ENCODE assay signal across 24 mouse cellular contexts in the genomic region with DNA sequence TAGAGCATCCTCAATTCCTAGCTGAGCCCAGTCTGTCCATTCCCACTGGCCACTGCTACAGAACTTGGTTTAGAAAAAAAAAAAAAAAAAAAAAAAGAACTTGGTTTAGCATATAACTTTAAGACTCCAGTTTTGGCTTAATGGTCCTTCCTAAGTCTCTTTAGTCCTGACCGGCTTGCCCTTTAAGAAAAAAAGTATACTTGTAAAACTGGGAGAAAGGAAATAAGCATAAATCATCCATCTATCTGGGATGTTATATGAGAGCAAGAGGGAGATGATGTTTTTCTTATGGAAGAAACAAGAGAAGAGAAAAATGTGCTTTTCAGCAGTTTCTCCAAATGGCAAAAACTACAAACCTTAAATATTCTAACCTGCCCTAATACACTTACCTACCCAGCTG.
A peak's percentile ranks its signal among the peaks of the same experiment; 100 is the strongest.
DNase-seq lines count a peak whose midpoint lies in the region; ATAC-seq and TF ChIP-seq lines count a peak whose summit lies in the region.
"Had no signal": no experiment of that assay in that cellular context is flagged by ENCODE, and none has a peak within 500 bp of the region (broad histone marks: within the 10 kb centered on the region; RNA-seq: fewer than 3 reads in every experiment).

No protein-coding gene starts in this region.

- no peaks in the 10 kb centered on the region for H3K36me3 ChIP-seq in kidney, embryonic 14.5 days (ENCODE audit: control insufficient read depth, insufficient read depth, low read length)
- no peaks in the 10 kb centered on the region for H3K36me3 ChIP-seq in kidney, embryonic 16.5 days (ENCODE audit: insufficient read depth, low read length)
- H3K36me3 ChIP-seq in lung, embryonic 14.5 days (ENCODE audit: insufficient read depth): no peaks in the 10 kb centered on the region
- H3K36me3 ChIP-seq: embryonic facial prominence, embryonic 10.5 days; embryonic facial prominence, embryonic 12.5 days; forebrain, embryonic 15.5 days; G1E had no signal

- no peak overlapping the region for H3K9ac ChIP-seq in kidney, embryonic 14.5 days (ENCODE audit: low read depth, low read length)
- H3K9ac ChIP-seq in kidney, embryonic 16.5 days (replicated peaks; ENCODE audit: low read length): no peak overlapping the region
- H3K9ac ChIP-seq in lung, embryonic 14.5 days: no peak overlapping the region
- H3K9ac ChIP-seq: embryonic facial prominence, embryonic 12.5 days; forebrain, embryonic 13.5 days; forebrain, embryonic 15.5 days had no signal

- no peaks in the 10 kb centered on the region for H3K27me3 ChIP-seq in kidney, embryonic 14.5 days (ENCODE audit: control insufficient read depth, insufficient read depth, low read length)
- H3K27me3 ChIP-seq in kidney, embryonic 16.5 days (ENCODE audit: insufficient read depth, low read length): no peaks in the 10 kb centered on the region
- H3K27me3 ChIP-seq in lung, embryonic 14.5 days (ENCODE audit: insufficient read depth, low read length): no peaks in the 10 kb centered on the region
- H3K27me3 ChIP-seq: CH12.LX; embryonic facial prominence, embryonic 12.5 days; forebrain, embryonic 13.5 days; forebrain, embryonic 15.5 days; Patski had no signal

- DNase-seq in kidney, adult 11 months: no peak
- no peak for DNase-seq in kidney, adult 9 months
- peak; percentile 21 for DNase-seq in lung, embryonic 14.5 days
- no peak for DNase-seq in lung, adult 18-20 months
- DNase-seq: adrenal gland, adult 8-10 months; adrenal gland, postnatal 14 days; adrenal gland, postnatal 36 days; B cell, adult 2 months; cerebellum, adult 11-12 months; cerebellum, adult 2 months; cerebellum, adult 9-10 months; cerebellum, postnatal 10 days; cerebellum, postnatal 25 days had no signal

- ATAC-seq in kidney, embryonic 14.5 days (ENCODE audit: low FRiP score, low TSS enrichment): peak; percentile 62; the same call in 1 of the 2 replicates
- peak; percentile 49; the same call in 1 of the 2 replicates for ATAC-seq in kidney, embryonic 16.5 days (ENCODE audit: low FRiP score, low TSS enrichment)
- ATAC-seq in lung, embryonic 14.5 days (ENCODE audit: insufficient read depth): no peak
- ATAC-seq: activated CD4-positive, CD25-positive, alpha-beta regulatory T cell, adult 4 months; CD4-positive, CD25-positive, alpha-beta regulatory T cell, adult 4 months; forebrain, embryonic 13.5 days; forebrain, embryonic 15.5 days; Patski had no signal

- no peaks in the 10 kb centered on the region for H3K4me1 ChIP-seq in kidney, embryonic 14.5 days (ENCODE audit: control insufficient read depth, insufficient read depth, low read length)
- H3K4me1 ChIP-seq in kidney, embryonic 16.5 days (ENCODE audit: insufficient read depth, low read length): no peaks in the 10 kb centered on the region
- H3K4me1 ChIP-seq in lung, embryonic 14.5 days (ENCODE audit: insufficient read depth): no peaks in the 10 kb centered on the region
- H3K4me1 ChIP-seq: embryonic facial prominence, embryonic 10.5 days; embryonic facial prominence, embryonic 12.5 days; forebrain, embryonic 13.5 days; forebrain, embryonic 15.5 days had no signal

- H3K4me2 ChIP-seq in kidney, embryonic 14.5 days (replicated peaks; ENCODE audit: low read depth, low read length): no peak overlapping the region
- no peak overlapping the region for H3K4me2 ChIP-seq in kidney, embryonic 16.5 days (replicated peaks; ENCODE audit: low read depth, low read length)
- no peak overlapping the region for H3K4me2 ChIP-seq in lung, embryonic 14.5 days
- H3K4me2 ChIP-seq: embryonic facial prominence, embryonic 12.5 days; forebrain, embryonic 13.5 days; forebrain, embryonic 15.5 days had no signal

- no peak overlapping the region for H3K4me3 ChIP-seq in kidney, embryonic 14.5 days (ENCODE audit: low read length)
- no peak overlapping the region for H3K4me3 ChIP-seq in kidney, embryonic 16.5 days (ENCODE audit: low read length)
- no peak overlapping the region for H3K4me3 ChIP-seq in lung, embryonic 14.5 days (ENCODE audit: low read depth, low read length)
- H3K4me3 ChIP-seq: embryonic facial prominence, embryonic 10.5 days; embryonic facial prominence, embryonic 12.5 days; forebrain, embryonic 13.5 days; forebrain, embryonic 15.5 days had no signal

- WGBS in kidney, embryonic 14.5 days: 38% methylated on average over 1 of the region's 1 CpGs
- WGBS in kidney, embryonic 16.5 days: 30% methylated on average over 1 of the region's 1 CpGs
- WGBS in lung, embryonic 14.5 days: 50% methylated on average over 1 of the region's 1 CpGs

- peak overlapping the region; percentile 51; the same call in 1 of the 2 replicates for H3K27ac ChIP-seq in kidney, embryonic 14.5 days (ENCODE audit: low read depth, low read length)
- peak overlapping the region; percentile 79 for H3K27ac ChIP-seq in kidney, embryonic 16.5 days (ENCODE audit: low read length)
- H3K27ac ChIP-seq in lung, embryonic 14.5 days (ENCODE audit: low read depth): no peak overlapping the region
- H3K27ac ChIP-seq: embryonic facial prominence, embryonic 10.5 days; embryonic facial prominence, embryonic 12.5 days; forebrain, embryonic 13.5 days; forebrain, embryonic 15.5 days had no signal

- TF ChIP-seq CTCF in lung, embryonic 14.5 days (IDR thresholded peaks at IDR 0.05; ENCODE audit: low read depth): no peak

- H3K9me3 ChIP-seq in kidney, embryonic 14.5 days (ENCODE audit: control insufficient read depth, low read length): no peaks in the 10 kb centered on the region
- no peaks in the 10 kb centered on the region for H3K9me3 ChIP-seq in kidney, embryonic 16.5 days (ENCODE audit: low read length)
- no peaks in the 10 kb centered on the region for H3K9me3 ChIP-seq in lung, embryonic 14.5 days (ENCODE audit: low read depth, low read length)
- H3K9me3 ChIP-seq: embryonic facial prominence, embryonic 10.5 days; embryonic facial prominence, embryonic 12.5 days; forebrain, embryonic 13.5 days; forebrain, embryonic 15.5 days; G1E had no signal
